Mouse (Mus musculus) brown adipose tissue, adult 24 weeks (tissue): Measurements from ENCODE around the gene Tgfbr2. TPM values are rescaled to one million over a fixed set of nuclear protein-coding genes. Genes with fewer than 3 reads are reported as not detected.

Experiments used
- H3K27ac ChIP-seq: fragments of 200-500 bp; replicated peaks from 2 replicates; pipeline ENCODE4 v1.5.1; 2012; ENCODE audit warnings: low read depth, mild to moderate bottlenecking, low read length
- H3K4me1 ChIP-seq: fragments of 200-500 bp; 2 replicates; pipeline ENCODE4 v1.6.1; 2012; ENCODE audit warnings: low read length, mixed read lengths; ENCODE audit not compliant: control insufficient read depth, insufficient read depth, insufficient read length
- H3K4me3 ChIP-seq: fragments of 200-500 bp; 2 replicates; pipeline ENCODE4 v1.5.1; 2012; ENCODE audit warnings: low read depth, mild to moderate bottlenecking, low read length, moderate library complexity; ENCODE audit not compliant: insufficient read depth
- polyA plus RNA-seq: library from polyadenylated mRNA; stranded (reverse); fragments of >200 nt; gene quantifications from 2 replicates; pipeline ENCODE4 v1.2.4, GENCODE M21; 2012; ENCODE audit not compliant: missing spikeins, insufficient read depth, insufficient read length

Tgfbr2 gene
- polyA plus RNA-seq, 1 experiment, result 60.5 TPM

GRCm38 (mm10) chr9:116183035-116183434 is 7.9 kb upstream of the Tgfbr2 start:
- Histone ChIP-seq H3K4me3 (no peak overlapping the region), H3K4me1 (peaks cover 8% of the 10 kb centered on the region), H3K27ac (0 out of 2 replicates have a peak overlapping the region, but pooled peaks have one; percentile 36)

GRCm38 (mm10) chr9:116181608-116182007 is 6.4 kb upstream of the Tgfbr2 start:
- no peak overlapping the region for H3K4me3 ChIP-seq
- H3K4me1 ChIP-seq, result peaks cover 9% of the 10 kb centered on the region
- H3K27ac ChIP-seq, result no peak overlapping the region

- peak overlapping the region; percentile 41 for H3K27ac ChIP-seq
- H3K4me3 ChIP-seq, result no peak overlapping the region
- H3K4me1 ChIP-seq, result peaks cover 11% of the 10 kb centered on the region; the same call in 1 of the 2 replicates
Measured at GRCm38 (mm10) chr9:116178151-116178550, 3.0 kb upstream of the Tgfbr2 start.

- H3K4me1 ChIP-seq, result peaks cover 17% of the 10 kb centered on the region
- H3K27ac ChIP-seq, result no peak overlapping the region
- no peak overlapping the region for H3K4me3 ChIP-seq
Measured at GRCm38 (mm10) chr9:116177108-116177507, 1.9 kb upstream of the Tgfbr2 start.

GRCm38 (mm10) chr9:116175488-116176115 is 442 bp upstream of the Tgfbr2 start:
- Histone ChIP-seq H3K4me1 (peaks cover 25% of the 10 kb centered on the region), H3K4me3 (peak overlapping the region; percentile 99), H3K27ac (peak overlapping the region; percentile 98)

GRCm38 (mm10) chr9:116173473-116174170 is 1.5 kb downstream of the Tgfbr2 start:
- peak overlapping the region; percentile 99 for H3K4me3 ChIP-seq
- H3K27ac ChIP-seq, result peak overlapping the region; percentile 98

GRCm38 (mm10) chr9:116173059-116173458 is 2.1 kb downstream of the Tgfbr2 start:
- H3K4me1 ChIP-seq, result peaks cover 39% of the 10 kb centered on the region
- H3K4me3 ChIP-seq, result peak overlapping the region; percentile 99
- H3K27ac ChIP-seq, result peak overlapping the region; percentile 98

More at GRCm38 (mm10) chr9:116173473-116174170, 1.5 kb downstream of the Tgfbr2 start:
- peaks cover 38% of the 10 kb centered on the region for H3K4me1 ChIP-seq

- no peak overlapping the region for H3K4me3 ChIP-seq
- 0 out of 2 replicates have a peak overlapping the region, but pooled peaks have one; percentile 4 for H3K27ac ChIP-seq
- H3K4me1 ChIP-seq, result peaks cover 44% of the 10 kb centered on the region
Measured at GRCm38 (mm10) chr9:116169067-116169466, 6.1 kb downstream of the Tgfbr2 start.

GRCm38 (mm10) chr9:116167304-116167880 is 7.8 kb downstream of the Tgfbr2 start:
- Histone ChIP-seq H3K4me3 (no peak overlapping the region), H3K27ac (0 out of 2 replicates have a peak overlapping the region, but pooled peaks have one; percentile 26)

GRCm38 (mm10) chr9:116166363-116166762 is 8.8 kb downstream of the Tgfbr2 start:
- no peak overlapping the region for H3K4me3 ChIP-seq
- H3K27ac ChIP-seq, result 0 out of 2 replicates have a peak overlapping the region, but pooled peaks have one; percentile 14
- H3K4me1 ChIP-seq, result peaks cover 46% of the 10 kb centered on the region

More at GRCm38 (mm10) chr9:116167304-116167880, 7.8 kb downstream of the Tgfbr2 start:
- H3K4me1 ChIP-seq, result peaks cover 48% of the 10 kb centered on the region

GRCm38 (mm10) chr9:116163883-116164282 is 11.3 kb downstream of the Tgfbr2 start:
- Histone ChIP-seq H3K4me1 (peaks cover 42% of the 10 kb centered on the region), H3K4me3 (no peak overlapping the region), H3K27ac (no peak overlapping the region)

- peaks cover 39% of the 10 kb centered on the region for H3K4me1 ChIP-seq
- H3K27ac ChIP-seq, result peak overlapping the region; percentile 61; the same call in 1 of the 2 replicates
- H3K4me3 ChIP-seq, result no peak overlapping the region
Measured at GRCm38 (mm10) chr9:116162866-116163374, 12.2 kb downstream of the Tgfbr2 start.

- Histone ChIP-seq H3K27ac (peak overlapping the region; percentile 57), H3K4me1 (peaks cover 28% of the 10 kb centered on the region), H3K4me3 (no peak overlapping the region)
Measured at GRCm38 (mm10) chr9:116160860-116161259, 14.3 kb downstream of the Tgfbr2 start.

GRCm38 (mm10) chr9:116160067-116160466 is 15.1 kb downstream of the Tgfbr2 start:
- H3K4me3 ChIP-seq, result no peak overlapping the region
- peaks cover 28% of the 10 kb centered on the region for H3K4me1 ChIP-seq
- H3K27ac ChIP-seq, result no peak overlapping the region

- Histone ChIP-seq H3K27ac (no peak overlapping the region), H3K4me1 (peaks cover 28% of the 10 kb centered on the region), H3K4me3 (no peak overlapping the region)
Measured at GRCm38 (mm10) chr9:116156501-116156900, 18.7 kb downstream of the Tgfbr2 start.
